Mouse (Mus musculus): ENCODE data around the gene Hpca.

GRCm38 (mm10) chr4:129137392-129138321, 15.8 kb upstream of the Hpca start:
- TF ChIP-seq EP300 (IDR thresholded peaks at IDR 0.05; ENCODE audit: low read depth): no peak
- TF ChIP-seq CTCF (IDR thresholded peaks at IDR 0.05; ENCODE audit: low read depth): no peak
